Mouse (Mus musculus): Measurements from ENCODE around the gene Dmwd. TPM values are rescaled to one million over a fixed set of nuclear protein-coding genes. Genes with fewer than 3 reads are reported as not detected.
A peak's percentile ranks its signal among the peaks of the same experiment; 100 is the strongest.
"Not testable (repeated sequence)": the region's sequence is repeated elsewhere in the genome, so short reads cannot be mapped to it uniquely, and the experiment has no call there.

Gene Dmwd
- total RNA-seq, 2 experiments from 2014 or later: 151 to 162 TPM

GRCm38 (mm10) chr7:19067935-19068334 is 8.1 kb upstream of the Dmwd start:
- DNase-seq (ENCODE audit: low spot score in 2 of 2): no peak
- intact Hi-C loops (cut with DNase I): no loop called here

GRCm38 (mm10) chr7:19068707-19069106 is 7.3 kb upstream of the Dmwd start:
- DNase-seq (ENCODE audit: low spot score in 2 of 2): peak in 1 of 2 experiments; percentile 80
- intact Hi-C loops (cut with DNase I): no loop called here

DNA sequence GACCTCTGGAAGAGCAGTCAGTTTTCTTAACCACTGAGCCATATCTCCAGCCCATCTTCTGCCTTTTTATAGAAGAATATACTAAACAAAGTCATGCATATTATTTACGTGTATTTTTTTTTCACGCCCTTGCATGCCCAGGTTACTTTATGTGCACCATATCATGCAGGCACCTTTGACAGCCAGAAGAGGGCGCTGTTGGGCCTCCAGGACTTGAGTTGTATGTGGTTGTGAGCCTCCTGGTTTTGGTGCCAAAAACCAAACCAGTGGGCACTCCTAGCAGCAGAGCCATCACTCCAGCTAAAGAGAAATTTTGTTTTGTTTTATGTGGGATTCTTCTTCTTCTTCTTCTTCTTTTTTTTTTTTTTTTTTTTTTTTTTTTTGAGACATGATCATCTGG is 6.5 kb upstream of the Dmwd start:
- DNase-seq (ENCODE audit: low spot score in 2 of 2): peak in 1 of 2 experiments; percentile 27
- intact Hi-C loops (cut with DNase I): no loop called here

- intact Hi-C loops (cut with DNase I): loop anchor here (5.0 kb wide), 1 partner anchor 39 kb away; no protein-coding TSS in a partner anchor
- DNase-seq (ENCODE audit: low spot score in 2 of 2): not testable (repeated sequence)
These were observed 5.0 kb upstream of the Dmwd start for GRCm38 (mm10) chr7:19071024-19071423.

- intact Hi-C loops (cut with DNase I): loop anchor here (5.0 kb wide), 1 partner anchor 41 kb away; no protein-coding TSS in a partner anchor
- DNase-seq (ENCODE audit: low spot score in 2 of 2): no peak
These were observed 2.5 kb upstream of the Dmwd start for GRCm38 (mm10) chr7:19073504-19073903.

- no peak for DNase-seq (ENCODE audit: low spot score in 2 of 2)
- intact Hi-C loops (cut with DNase I): loop anchor here (5.0 kb wide), 1 partner anchor 42 kb away; no protein-coding TSS in a partner anchor
These were observed 1.5 kb upstream of the Dmwd start for GRCm38 (mm10) chr7:19074494-19074893.

- no peak for DNase-seq (ENCODE audit: low spot score in 2 of 2)
- intact Hi-C loops (cut with DNase I): no loop called here
These were observed 796 bp upstream of the Dmwd start for GRCm38 (mm10) chr7:19075231-19075630.

DNA sequence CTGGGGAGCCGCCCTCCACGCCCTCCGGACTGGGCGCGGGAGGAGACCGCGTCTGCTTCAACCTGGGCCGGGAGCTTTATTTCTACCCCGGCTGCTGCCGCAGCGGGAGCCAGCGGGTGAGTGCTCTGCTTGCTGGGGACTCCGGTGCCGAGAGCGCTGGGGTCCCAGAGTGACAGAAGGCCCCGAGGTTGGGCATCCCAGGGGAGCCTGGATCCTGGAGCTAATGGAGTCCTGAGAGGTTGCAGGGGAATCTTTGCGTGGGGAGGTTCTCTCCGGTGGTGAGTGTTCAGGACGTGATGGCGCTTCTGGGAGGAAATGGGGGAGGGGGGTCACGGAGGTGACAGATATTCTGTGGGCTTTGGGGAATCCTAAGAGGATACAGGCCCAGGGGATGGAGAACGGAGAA is 562 bp downstream of the Dmwd start:
- intact Hi-C loops (cut with DNase I): no loop called here
- DNase-seq (ENCODE audit: low spot score in 2 of 2): no peak

DNA sequence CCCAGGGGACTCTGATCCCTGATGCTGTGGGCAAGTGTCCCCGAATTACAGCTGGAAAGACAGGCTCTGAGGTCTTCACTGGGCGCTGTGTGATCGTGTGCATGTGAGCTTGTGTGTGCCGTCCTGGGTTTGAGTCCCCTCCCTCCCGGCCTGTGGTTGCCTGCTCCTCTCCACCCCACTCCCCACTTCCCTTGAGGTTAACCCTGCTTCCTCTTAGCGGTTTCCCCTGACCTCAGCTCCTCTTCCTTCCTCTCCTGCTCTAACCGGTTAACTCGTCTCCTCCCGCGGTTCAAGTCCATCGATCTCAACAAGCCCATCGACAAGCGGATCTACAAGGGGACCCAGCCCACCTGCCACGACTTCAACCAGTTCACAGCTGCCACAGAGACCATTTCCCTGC is 1.7 kb downstream of the Dmwd start:
- intact Hi-C loops (cut with DNase I): no loop called here
- no peak for DNase-seq (ENCODE audit: low spot score in 2 of 2)

GRCm38 (mm10) chr7:19078732-19079131 is 2.7 kb downstream of the Dmwd start:
- intact Hi-C loops (cut with DNase I): no loop called here

DNA sequence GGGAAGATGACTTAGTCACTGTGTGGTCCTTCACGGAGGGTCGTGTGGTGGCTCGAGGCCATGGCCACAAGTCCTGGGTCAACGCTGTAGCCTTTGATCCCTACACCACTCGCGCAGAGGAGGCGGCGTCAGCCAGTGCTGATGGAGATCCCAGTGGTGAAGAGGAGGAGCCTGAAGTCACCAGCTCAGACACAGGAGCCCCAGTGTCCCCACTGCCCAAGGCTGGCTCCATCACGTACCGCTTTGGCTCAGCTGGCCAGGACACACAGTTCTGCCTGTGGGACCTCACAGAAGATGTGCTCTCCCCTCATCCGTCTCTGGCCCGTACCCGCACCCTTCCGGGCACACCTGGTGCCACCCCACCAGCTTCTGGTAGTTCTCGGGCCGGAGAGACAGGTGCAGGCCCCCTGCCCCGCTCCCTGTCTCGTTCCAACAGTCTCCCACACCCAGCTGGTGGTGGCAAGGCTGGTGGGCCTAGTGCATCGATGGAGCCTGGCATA is 4.5 kb downstream of the Dmwd start:
- DNase-seq (ENCODE audit: low spot score in 2 of 2): no peak
- intact Hi-C loops (cut with DNase I): no loop called here

More at GRCm38 (mm10) chr7:19078732-19079131, 2.7 kb downstream of the Dmwd start:
- DNase-seq (ENCODE audit: low spot score in 2 of 2): no peak

- intact Hi-C loops (cut with DNase I): no loop called here
- DNase-seq (ENCODE audit: low spot score in 2 of 2): no peak
These were observed 6.1 kb downstream of the Dmwd start for GRCm38 (mm10) chr7:19082171-19082570.

DNA sequence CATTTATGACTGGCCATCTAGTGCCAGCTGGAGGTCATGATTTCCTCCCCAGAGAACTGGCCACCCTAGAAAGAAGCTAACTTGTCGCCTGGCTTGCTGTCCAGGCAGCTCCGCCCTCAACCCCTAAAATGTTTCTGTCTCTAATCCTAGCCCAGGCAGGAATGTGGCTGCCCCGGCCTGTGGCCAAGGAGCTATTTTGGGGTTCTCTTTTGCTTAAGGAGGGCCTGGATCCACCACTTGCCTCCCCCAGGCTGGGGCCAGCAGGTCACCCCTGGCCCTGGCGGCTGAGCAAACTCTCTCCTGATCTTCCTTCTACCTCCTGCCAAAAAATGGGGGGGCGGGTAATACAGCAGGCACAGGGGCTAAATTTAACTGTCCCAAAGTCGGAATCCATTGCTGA is 7.1 kb downstream of the Dmwd start:
- intact Hi-C loops (cut with DNase I): no loop called here
- no peak for DNase-seq (ENCODE audit: low spot score in 2 of 2)

DNA sequence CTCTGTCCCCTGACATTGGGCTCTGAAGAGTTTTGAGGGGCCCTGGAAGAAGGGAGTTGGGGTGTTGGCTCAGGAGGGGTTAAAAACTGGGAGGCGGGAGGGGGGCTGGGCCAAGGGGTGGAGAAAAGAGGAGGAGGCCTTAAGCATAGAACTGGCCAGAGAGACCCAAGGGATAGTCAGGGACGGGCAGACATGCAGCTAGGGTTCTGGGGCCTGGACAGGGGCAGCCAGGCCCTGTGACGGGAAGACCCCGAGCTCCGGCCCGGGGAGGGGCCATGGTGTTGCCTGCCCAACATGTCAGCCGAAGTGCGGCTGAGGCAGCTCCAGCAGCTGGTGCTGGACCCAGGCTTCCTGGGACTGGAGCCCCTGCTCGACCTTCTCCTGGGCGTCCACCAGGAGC is 7.7 kb downstream of the Dmwd start, which contains the start of gene Dmpk:
Dmpk (plus strand) TSS at position 149 of the 400 bp plus-strand sequence.
- intact Hi-C loops (cut with DNase I): no loop called here
- DNase-seq (ENCODE audit: low spot score in 2 of 2): no peak

GRCm38 (mm10) chr7:19084277-19084771 is 8.3 kb downstream of the Dmwd start:
- DNase-seq (ENCODE audit: low spot score in 2 of 2): no peak
- intact Hi-C loops (cut with DNase I): no loop called here

GRCm38 (mm10) chr7:19084921-19085473 is 9.0 kb downstream of the Dmwd start:
- intact Hi-C loops (cut with DNase I): no loop called here
- no peak for DNase-seq (ENCODE audit: low spot score in 2 of 2)

- intact Hi-C loops (cut with DNase I): no loop called here
- DNase-seq (ENCODE audit: low spot score in 2 of 2): no peak
These were observed 9.5 kb downstream of the Dmwd start for GRCm38 (mm10) chr7:19085495-19085894.

GRCm38 (mm10) chr7:19086042-19086441 is 10.0 kb downstream of the Dmwd start:
- DNase-seq (ENCODE audit: low spot score in 2 of 2): no peak
- intact Hi-C loops (cut with DNase I): no loop called here

GRCm38 (mm10) chr7:19086760-19087159 is 10.7 kb downstream of the Dmwd start:
- intact Hi-C loops (cut with DNase I): no loop called here
- no peak for DNase-seq (ENCODE audit: low spot score in 2 of 2)

- DNase-seq (ENCODE audit: low spot score in 2 of 2): peak; percentile 63 to 72
- intact Hi-C loops (cut with DNase I): no loop called here
These were observed 12.8 kb downstream of the Dmwd start for GRCm38 (mm10) chr7:19088813-19089212.

GRCm38 (mm10) chr7:19091913-19092312 is 15.9 kb downstream of the Dmwd start:
- DNase-seq (ENCODE audit: low spot score in 2 of 2): no peak
- intact Hi-C loops (cut with DNase I): no loop called here

Data from left cerebral cortex, postnatal 14 days (tissue).